In genomic region chr11:80428381-80429008, GRCm38 (mm10) we compare ENCODE assay signal across 1 mouse cellular context.
TF ChIP-seq lines count a peak whose summit lies in the region.

Gene Psmd11, plus strand, starts transcription at chr11:80428615.

TF ChIP-seq in MEL, 35 proteins besides CTCF, POLR2A, EP300 and RAD21 (continued from another document):
- TF ChIP-seq MYB (IDR thresholded peaks at IDR 0.05; ENCODE audit: low read depth, low read length) (no peak), CHD2 (IDR thresholded peaks at IDR 0.05; ENCODE audit: low read length) (no peak), ZC3H11A (IDR thresholded peaks at IDR 0.05; ENCODE audit: low read depth, low read length) (peak; percentile 54; the same call in 1 of the 2 replicates), ZNF384 (IDR thresholded peaks at IDR 0.05; ENCODE audit: low read depth, low read length) (peak; percentile 59; the same call in 1 of the 2 replicates), CHD1 (IDR thresholded peaks at IDR 0.05; ENCODE audit: low read depth, low read length) (no peak)
TF ChIP-seq in MEL: peak in this region for 22.
